Mouse (Mus musculus) olfactory bulb, adult 2 months (tissue): ENCODE results near the gene Ano1.

Source experiments
- CTCF ChIP-seq: fragments of 200-500 bp; IDR thresholded peaks from 2 replicates; pipeline ENCODE4 v1.5.1; 2012; ENCODE audit warnings: low read depth, mild to moderate bottlenecking, low read length, moderate library complexity; ENCODE audit not compliant: insufficient read depth
- POLR2A ChIP-seq: fragments of 200-500 bp; IDR thresholded peaks from 2 replicates; pipeline ENCODE4 v1.6.1; 2012; ENCODE audit warnings: mild to moderate bottlenecking, low read depth, low read length, moderate library complexity; ENCODE audit not compliant: insufficient read depth

GRCm38 (mm10) chr7:144746466-144746865, 5.3 kb downstream of the Ano1 start:
- TF ChIP-seq POLR2A (no peak), CTCF (no peak)
